Mouse (Mus musculus): ENCODE measurements around the gene Panx3. TPM values are rescaled to one million over a fixed set of nuclear protein-coding genes. Genes with fewer than 3 reads are reported as not detected.

Panx3 gene
- polyA plus RNA-seq (2012; rRNA removed), result 0.04 and 3.4 TPM in 2 replicates

DNA sequence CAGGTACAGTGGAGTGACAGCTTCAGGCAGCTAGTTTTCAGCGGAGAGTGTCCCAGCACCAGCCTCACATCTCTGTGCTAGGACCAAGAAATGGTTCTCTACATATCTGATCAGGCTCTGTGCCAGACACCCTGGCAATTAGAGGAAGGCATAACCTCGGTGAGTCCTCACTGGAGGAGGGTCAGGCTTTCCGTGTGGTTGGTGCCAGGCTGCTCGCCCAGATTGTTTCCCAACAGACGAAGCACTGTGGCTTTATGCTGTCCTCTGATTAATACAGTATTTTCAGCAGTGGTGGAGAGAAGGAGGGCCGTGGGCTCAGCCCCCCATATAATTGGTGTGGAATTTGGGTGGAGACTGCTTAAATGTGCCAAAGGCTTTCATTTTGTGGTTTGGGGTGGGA lies at the start of gene Panx3:
Gene Panx3 (minus strand): TSS at position 121 of the 400 bp plus-strand sequence.

DNA sequence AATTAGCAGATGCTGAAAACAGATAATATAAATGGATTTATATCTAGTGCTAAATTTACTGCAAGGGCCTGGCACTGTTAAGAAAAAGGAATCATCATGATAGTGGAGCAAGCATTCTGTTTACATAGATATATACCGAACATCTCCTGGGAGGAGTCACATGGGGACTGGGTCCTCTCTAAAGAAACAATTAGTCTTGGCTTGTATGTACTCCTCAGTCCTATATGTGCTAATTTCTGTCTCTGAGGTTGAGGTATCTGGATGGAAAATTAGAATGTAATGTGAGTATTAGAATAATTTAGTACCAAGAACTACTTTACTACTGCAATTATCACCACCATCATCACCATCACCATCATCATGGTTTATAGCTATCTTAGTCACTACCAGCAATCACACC lies 47.1 kb upstream of the Panx3 start, which contains the start of gene Olfr160:
Gene Olfr160 (minus strand): TSS at position 101 of the 400 bp plus-strand sequence.

DNA sequence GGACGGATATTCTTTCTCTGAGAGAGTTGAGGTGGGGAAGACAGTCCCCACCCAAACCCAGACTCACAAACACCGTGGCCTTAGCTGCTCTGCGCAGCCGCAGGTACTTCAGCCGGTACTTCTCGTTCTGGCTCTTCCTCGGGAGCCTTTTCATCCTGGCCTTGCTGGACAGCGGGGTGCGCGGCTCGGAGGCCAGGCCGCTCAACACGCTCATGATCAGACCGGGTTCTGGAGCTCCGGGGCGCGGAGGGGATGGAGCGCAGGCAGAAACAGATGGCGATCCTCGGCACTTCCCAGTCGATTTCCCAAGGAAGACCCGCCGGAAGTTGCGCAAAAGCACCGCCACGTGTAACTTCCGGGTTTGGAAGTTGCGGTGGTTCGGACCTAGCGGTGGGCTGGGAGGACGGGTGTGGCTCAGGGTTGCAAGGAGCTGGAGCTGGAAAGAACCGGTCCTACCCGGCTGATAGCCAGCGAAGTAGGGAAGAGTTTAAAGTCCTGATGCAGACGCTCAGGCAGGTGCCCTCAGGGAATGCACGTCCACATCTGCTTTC lies 12.0 kb downstream of the Panx3 start, which contains the start of gene Tbrg1:
Gene Tbrg1 (minus strand): TSS at position 382 of the 551 bp plus-strand sequence.

DNA sequence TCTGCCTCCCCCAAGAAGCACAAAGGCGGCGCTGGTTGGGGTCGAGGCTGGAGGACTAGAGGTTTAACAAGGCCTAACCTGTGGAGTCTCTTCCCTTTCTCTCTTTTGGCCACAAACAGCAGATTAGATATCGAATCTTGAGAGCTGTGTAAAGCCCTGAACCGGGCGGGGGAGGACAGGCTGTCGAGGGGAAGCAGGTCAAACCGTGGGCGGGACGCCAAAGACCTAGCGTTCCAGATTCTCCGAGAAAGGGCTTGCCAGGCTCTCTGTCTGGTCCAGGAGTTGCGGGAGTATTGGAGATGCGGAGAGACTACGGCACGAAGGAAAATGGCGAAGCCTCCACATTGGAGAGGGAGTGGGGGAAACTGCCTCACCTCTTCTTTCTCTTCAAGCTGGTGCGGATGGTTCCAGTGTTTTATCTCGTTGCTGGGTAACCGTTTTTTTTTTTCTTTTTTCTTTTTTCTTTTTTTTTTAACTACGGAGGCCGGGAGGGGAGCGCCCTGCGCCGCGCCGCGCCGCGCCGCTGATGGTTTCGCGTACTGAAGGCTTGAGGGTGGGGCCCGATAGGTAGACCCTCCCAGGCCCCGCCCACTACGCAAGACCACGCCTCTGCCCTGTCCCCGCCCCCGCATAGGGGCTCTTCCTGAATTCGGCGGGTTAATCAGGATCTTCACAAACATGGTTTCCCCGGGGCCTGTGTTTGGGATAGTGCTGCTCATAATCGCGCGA lies 55.7 kb downstream of the Panx3 start, which contains the start of gene Spa17:
Gene Spa17 (minus strand): TSS at position 541 of the 729 bp plus-strand sequence.

Other genes with a start within 250 kb of the Panx3 start
- gene Robo3, start 236.0 kb downstream of the Panx3 start, polyA plus RNA-seq (2012; rRNA removed), result 5.2 and 8.2 TPM in 2 replicates
- 66.6 and 66.7 TPM in 2 replicates for gene Msantd2, start 179.9 kb downstream of the Panx3 start, polyA plus RNA-seq (2012; rRNA removed)
- 30.6 and 32.9 TPM in 2 replicates for gene Esam, start 141.2 kb downstream of the Panx3 start, polyA plus RNA-seq (2012; rRNA removed)
- gene Vsig2, start 130.0 kb downstream of the Panx3 start, polyA plus RNA-seq (2012; rRNA removed), result 3.4 and 3.5 TPM in 2 replicates
- gene Nrgn, start 116.3 kb downstream of the Panx3 start, polyA plus RNA-seq (2012; rRNA removed), result 109 and 149 TPM in 2 replicates
- gene Siae, start 113.5 kb downstream of the Panx3 start, polyA plus RNA-seq (2012; rRNA removed), result 10.5 and 10.7 TPM in 2 replicates
- 3.9 and 6.0 TPM in 2 replicates for gene Spa17, start 55.5 kb downstream of the Panx3 start, polyA plus RNA-seq (2012; rRNA removed)
- 54.3 and 56.4 TPM in 2 replicates for gene Tbrg1, start 11.9 kb downstream of the Panx3 start, polyA plus RNA-seq (2012; rRNA removed)
- not detected in 2 replicates for gene Olfr160, start 47.0 kb upstream of the Panx3 start, polyA plus RNA-seq (2012; rRNA removed)
- not detected in 2 replicates for gene Olfr874, start 75.9 kb upstream of the Panx3 start, polyA plus RNA-seq (2012; rRNA removed)
- gene Olfr875, start 102.6 kb upstream of the Panx3 start, polyA plus RNA-seq (2012; rRNA removed), result 0.04 and 0.10 TPM in 2 replicates
- not detected in 2 replicates for gene Olfr876, start 133.8 kb upstream of the Panx3 start, polyA plus RNA-seq (2012; rRNA removed)
- gene Olfr877, start 185.0 kb upstream of the Panx3 start, polyA plus RNA-seq (2012; rRNA removed), result 0.01 and 0.05 TPM in 2 replicates
- gene Olfr145, start 227.5 kb upstream of the Panx3 start, polyA plus RNA-seq (2012; rRNA removed), result under 0.01 TPM in 1 of 2 replicates, not detected in the other
- not detected in 2 replicates for gene Olfr878, start 248.6 kb upstream of the Panx3 start, polyA plus RNA-seq (2012; rRNA removed)

Data from central nervous system, embryonic 18 days (tissue).